Mouse (Mus musculus) retina, embryonic 14.5 days (tissue): ENCODE measurements around the gene Chil5.
"Not testable (repeated sequence)": the region's sequence is repeated elsewhere in the genome, so short reads cannot be mapped to it uniquely, and the experiment has no call there.

Experiments used
- DNase-seq: peaks from one replicate; pipeline ENCODE4 v3.0.0-alpha.2; 2015; ENCODE audit warnings: low spot score

Gene Chil5

GRCm38 (mm10) chr3:106032781-106033180 lies at the start of gene Chil5:
Chil5 (minus strand) TSS chr3:106032814.
- no peak for DNase-seq

DNA sequence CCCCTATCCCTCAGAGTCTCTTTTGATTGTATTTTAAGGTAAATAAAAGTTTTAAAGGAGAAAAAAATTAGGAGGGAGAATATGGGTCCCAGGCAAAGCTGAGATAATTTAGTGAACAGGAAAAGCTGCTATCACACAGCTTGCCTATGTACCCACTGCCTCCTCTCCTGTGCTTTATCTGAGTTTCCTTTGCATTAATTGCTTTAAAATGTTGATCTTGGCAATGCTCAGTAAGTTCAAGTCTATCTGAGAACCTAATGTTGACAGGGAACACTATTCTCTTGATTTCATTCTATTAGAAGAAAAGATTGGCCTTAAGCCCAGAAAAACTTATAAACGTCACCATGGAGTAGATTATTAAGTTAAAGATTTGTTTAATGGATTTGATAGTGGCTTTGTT lies 42.2 kb upstream of the Chil5 start:
- DNase-seq: no peak

DNA sequence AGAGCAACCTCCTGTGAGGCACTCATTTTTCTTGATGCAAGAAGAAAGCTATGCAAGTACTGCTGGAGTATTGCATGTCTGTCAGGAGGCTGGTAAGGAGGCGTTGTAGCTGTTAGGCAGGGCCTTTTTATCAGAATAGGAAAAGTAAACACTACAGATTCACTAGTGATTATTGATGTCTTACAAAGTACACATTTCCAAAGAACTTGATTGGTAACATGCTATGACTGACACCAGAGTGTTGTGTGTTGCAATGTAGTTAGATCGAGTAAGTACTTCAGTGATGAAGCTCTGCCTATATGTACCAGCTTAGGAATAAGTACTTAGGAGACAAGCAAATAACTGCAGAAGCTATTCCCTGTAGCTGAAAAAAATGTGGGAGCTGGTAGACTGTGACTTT lies 38.4 kb upstream of the Chil5 start:
- DNase-seq: no peak

DNA sequence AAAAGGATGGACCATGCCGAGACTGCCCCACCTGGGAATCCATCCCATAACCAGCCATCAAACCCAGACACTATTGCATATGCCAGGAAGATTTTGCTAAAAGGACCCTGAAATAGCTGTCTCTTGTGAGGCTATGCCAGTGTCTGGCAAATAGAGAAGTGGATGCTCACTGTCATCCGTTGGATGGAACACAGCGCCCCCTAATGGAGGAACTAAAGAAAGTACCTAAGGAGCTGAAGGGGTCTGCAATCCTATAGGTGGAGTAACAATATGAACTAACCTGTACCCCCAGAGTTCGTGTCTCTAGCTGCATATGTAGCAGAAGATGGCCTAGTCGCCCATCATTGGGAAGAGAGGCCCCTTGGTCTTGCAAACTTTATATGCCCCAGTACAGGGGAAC lies 35.1 kb upstream of the Chil5 start:
- not testable (repeated sequence) for DNase-seq

DNA sequence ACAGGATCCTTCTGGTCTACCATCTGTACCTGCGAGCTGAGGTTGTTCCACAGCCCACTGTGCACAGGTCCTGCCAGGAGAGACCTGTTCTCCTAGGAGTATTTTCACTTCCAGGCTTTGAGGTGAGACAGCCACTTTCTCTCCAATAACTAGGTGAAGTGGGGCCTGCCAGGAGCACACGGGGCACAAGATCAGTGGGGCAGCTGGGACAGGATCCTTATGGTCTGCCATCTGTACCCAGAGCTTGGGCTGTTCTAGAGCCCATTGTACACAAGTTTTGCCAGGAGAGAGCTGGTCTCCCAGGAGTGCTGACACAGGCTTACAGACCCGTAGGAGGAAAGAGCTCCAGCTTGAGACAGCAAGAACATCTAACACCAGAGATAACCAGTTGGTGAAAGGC lies 25.4 kb upstream of the Chil5 start:
- DNase-seq: no peak

- no peak for DNase-seq
Measured at GRCm38 (mm10) chr3:106051896-106052295, 19.3 kb upstream of the Chil5 start.

- DNase-seq: no peak
Measured at GRCm38 (mm10) chr3:106040306-106040705, 7.7 kb upstream of the Chil5 start.

DNA sequence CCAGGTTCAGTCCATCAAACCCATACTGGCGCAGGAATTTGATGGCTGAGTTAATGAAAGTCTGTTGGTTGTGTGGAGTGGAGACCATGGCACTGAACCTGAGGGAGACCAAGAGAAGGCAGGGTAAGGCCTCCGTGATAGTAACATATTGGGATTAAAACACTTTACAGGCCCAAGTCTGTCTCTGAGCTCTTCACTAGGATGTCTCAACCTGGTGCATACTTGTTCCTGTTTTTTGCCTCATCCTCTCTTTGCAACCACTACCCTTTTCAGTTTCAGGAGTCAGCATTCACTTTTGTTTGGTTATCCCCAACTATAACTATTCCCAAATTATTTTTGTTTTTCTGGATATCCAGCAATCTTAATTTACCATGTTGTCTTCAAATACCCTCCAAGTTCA lies 8.5 kb downstream of the Chil5 start:
- DNase-seq: no peak

- DNase-seq: peak; percentile 7
Measured at GRCm38 (mm10) chr3:106021840-106022239, 10.8 kb downstream of the Chil5 start.

DNA sequence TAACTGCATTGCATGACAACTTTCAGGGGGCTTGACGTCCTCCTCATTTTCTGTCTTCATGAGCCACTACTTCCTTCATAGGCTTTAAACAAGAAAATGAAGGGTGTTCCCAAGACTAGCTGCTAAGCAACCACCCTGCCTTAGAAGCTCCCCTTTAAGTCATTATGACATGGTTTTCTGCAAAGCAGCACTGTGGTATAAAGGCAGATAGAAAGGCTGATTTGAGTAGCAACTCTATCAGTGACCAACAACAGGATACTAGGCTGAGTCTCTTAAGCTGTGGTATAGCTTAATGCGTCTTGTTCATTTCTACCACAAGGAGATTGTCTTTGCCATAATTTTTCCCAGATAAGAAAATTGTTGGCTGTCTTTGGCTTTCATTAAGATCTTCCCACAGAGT lies 18.1 kb downstream of the Chil5 start, which contains the start of gene Pifo:
Gene Pifo (minus strand): TSS at position 101 of the 400 bp plus-strand sequence.
- no peak for DNase-seq

GRCm38 (mm10) chr3:106003360-106003759 lies 29.3 kb downstream of the Chil5 start:
- DNase-seq: not testable (repeated sequence)

GRCm38 (mm10) chr3:106001416-106002370 lies 30.9 kb downstream of the Chil5 start:
- peak; percentile 74 for DNase-seq

DNA sequence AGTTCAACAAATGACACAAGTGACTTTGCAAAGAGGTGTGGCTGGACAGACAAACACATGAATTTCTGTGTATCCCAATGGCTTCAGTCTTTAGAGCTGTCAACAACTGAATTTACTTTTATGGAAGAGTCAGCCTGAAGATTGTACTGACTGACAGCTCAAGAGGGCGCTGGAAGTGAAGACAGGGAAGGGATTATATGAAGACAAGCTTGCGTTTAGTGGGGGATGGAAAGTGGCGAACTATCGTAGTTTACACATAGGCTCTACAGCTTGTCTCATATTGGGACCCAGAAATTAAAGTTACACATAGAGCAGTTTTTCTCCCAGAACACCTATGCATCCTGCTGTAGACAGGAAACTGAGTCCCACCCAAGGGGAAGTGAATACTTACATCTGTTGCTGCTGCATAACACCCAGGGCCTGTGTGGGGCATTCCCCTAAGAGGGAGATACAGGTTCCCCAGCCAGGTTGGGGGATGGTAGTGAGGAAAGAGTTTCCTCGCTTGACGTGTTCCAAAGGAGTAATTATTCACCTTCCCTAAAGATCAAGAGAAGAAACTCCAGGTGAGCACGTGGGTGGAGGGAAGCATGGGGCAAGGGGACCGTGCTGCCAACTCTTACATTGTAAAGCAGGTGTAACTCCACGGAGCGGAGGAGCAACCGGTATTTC lies 31.8 kb downstream of the Chil5 start:
- DNase-seq: no peak

DNA sequence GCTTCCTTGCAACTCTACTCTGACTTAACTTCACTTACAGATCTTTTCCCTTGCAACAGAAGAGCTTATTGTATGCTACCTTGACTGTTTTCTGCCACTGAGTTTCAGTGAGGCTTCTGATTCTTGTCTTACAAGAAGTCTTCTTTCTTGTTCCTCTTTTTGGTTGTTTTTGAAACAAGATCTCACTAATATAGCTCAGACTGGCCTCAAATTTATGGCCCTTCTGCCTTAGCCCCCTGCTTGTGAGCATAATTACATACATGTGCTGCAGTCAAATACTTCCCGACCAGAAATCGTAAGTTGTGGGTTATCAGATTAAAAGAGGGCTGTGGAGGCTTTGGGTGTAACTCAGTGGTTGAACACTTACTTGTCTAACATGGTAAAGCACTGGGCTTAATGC lies 37.9 kb downstream of the Chil5 start:
- DNase-seq: no peak

GRCm38 (mm10) chr3:105991653-105992283 lies 40.8 kb downstream of the Chil5 start:
- peak; percentile 85 for DNase-seq

GRCm38 (mm10) chr3:105989611-105990010 lies 43.0 kb downstream of the Chil5 start:
- not testable (repeated sequence) for DNase-seq

DNA sequence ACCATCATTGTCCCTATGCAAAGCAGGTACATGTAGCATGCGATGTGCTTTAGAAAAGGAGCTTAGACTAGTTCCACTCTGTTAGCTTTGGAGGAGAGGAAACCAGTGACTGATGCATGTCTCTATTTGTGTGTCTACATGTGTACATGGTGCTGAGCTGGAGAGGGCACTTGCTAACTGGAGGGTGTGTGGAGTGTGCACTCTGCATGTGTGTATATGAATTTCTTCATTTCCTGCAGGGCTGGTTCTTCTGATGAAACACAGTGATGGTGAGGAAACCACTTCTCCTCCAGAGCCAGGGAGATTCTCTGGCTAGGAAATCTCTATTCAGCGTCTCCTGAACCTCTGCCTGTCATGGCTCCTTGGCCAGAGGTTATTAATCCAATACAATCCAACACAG lies 58.4 kb downstream of the Chil5 start:
- no peak for DNase-seq

DNA sequence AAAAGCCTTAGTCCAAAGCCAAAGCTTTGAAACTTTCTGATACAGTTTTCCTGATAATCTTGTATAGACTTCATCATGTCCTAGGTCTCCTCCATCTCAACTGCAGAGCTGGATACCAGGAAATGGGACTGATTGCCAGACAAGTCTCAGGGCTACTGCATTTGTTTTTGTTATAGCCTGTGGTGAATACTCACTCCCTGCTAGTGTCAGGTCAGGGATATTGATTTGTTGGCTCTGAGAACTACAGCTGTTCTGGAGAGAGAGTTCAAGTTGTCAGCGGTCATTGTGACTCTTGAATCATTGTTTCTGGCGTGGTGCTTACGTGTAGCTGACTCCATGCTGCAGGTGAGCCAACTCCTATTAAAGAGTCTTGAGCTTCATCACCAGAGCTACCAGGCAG lies 59.2 kb downstream of the Chil5 start, which contains the start of gene Ovgp1:
Gene Ovgp1 (plus strand): TSS at position 301 of the 400 bp plus-strand sequence.
- DNase-seq: no peak

- no peak for DNase-seq
Measured at GRCm38 (mm10) chr3:105971831-105972446, 60.7 kb downstream of the Chil5 start.
